19 mouse cellular contexts compared by ENCODE assay signal in the genomic region with DNA sequence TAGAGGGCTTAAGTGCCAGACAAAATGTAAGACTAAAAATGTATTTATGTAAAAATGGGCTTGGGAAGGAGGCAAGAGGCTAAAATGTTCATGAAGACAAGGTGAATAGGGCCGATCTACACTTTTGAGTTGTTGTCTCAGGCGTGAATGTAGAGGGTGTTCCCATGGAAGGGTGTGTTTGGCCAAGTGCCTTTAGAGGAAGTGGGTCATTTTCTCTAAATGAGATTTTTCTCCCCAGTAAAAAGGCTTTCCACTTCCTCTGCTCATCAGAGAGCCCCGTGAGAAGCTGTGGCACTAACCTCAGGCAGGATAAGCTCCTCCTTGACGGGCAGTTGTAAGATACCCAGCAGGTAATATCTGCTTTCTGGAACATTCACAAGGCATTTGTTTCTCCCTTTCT.
"Had no signal": no experiment of that assay in that cellular context is flagged by ENCODE, and none has a peak within 500 bp of the region (broad histone marks: within the 10 kb centered on the region; RNA-seq: fewer than 3 reads in every experiment).

No protein-coding gene starts in this region.

- H3K27me3 ChIP-seq: limb, embryonic 13.5 days; liver, embryonic 12.5 days; liver, embryonic 15.5 days; lung, embryonic 15.5 days; midbrain, embryonic 12.5 days; midbrain, embryonic 15.5 days; neural tube, embryonic 13.5 days had no signal

- ATAC-seq: liver, embryonic 12.5 days; midbrain, embryonic 15.5 days had no signal

- DNase-seq: kidney, adult 2 months; kidney, postnatal 25 days; layer of hippocampus, adult 9-11 months; liver; lung, adult 18-20 months; lung, postnatal 10 days; lung, postnatal 36 days; thymus, postnatal 36 days had no signal

- H3K27ac ChIP-seq: kidney, postnatal 0 days; layer of hippocampus, adult 2 months; limb, embryonic 10.5 days; limb, embryonic 13.5 days; liver, embryonic 12.5 days; liver, embryonic 15.5 days; lung, embryonic 15.5 days; midbrain, embryonic 12.5 days; midbrain, embryonic 15.5 days; neural tube, embryonic 13.5 days had no signal

- H3K36me3 ChIP-seq: limb, embryonic 10.5 days; limb, embryonic 13.5 days; liver, embryonic 12.5 days; liver, embryonic 15.5 days; lung, embryonic 15.5 days; midbrain, embryonic 12.5 days; midbrain, embryonic 15.5 days; neural tube, embryonic 13.5 days had no signal

- H3K4me1 ChIP-seq: limb, embryonic 10.5 days; liver, embryonic 12.5 days; liver, embryonic 15.5 days; lung, embryonic 15.5 days; midbrain, embryonic 12.5 days; midbrain, embryonic 15.5 days; neural tube, embryonic 13.5 days had no signal

- H3K4me3 ChIP-seq: layer of hippocampus, adult 2 months; limb, embryonic 10.5 days; limb, embryonic 13.5 days; liver, embryonic 12.5 days; liver, embryonic 15.5 days; lung, embryonic 15.5 days; midbrain, embryonic 12.5 days; midbrain, embryonic 15.5 days; myocyte; neural tube, embryonic 13.5 days had no signal

- H3K9me3 ChIP-seq: limb, embryonic 10.5 days; limb, embryonic 13.5 days; liver, embryonic 12.5 days; liver, embryonic 15.5 days; lung, embryonic 15.5 days; midbrain, embryonic 12.5 days; midbrain, embryonic 15.5 days; neural tube, embryonic 13.5 days had no signal
